Mouse (Mus musculus) adrenal gland, postnatal 14 days (tissue): Measurements from ENCODE around the gene Prrx1. TPM values are rescaled to one million over a fixed set of nuclear protein-coding genes. Genes with fewer than 3 reads are reported as not detected.

Experiments
- DNase-seq: peaks from one replicate; pipeline ENCODE4 v3.0.0; 2021; ENCODE audit warnings: mixed read lengths
- total RNA-seq: library from RNA; stranded (reverse); gene quantifications from 2 replicates; pipeline ENCODE4 v1.2.3, GENCODE M21; 2021

Gene Prrx1
- total RNA-seq, 1 experiment from 2014 or later = 11.2 TPM

- peak; percentile 67 for DNase-seq
Measured at GRCm38 (mm10) chr1:163311861-163312811, 1.4 kb downstream of the Prrx1 start.

GRCm38 (mm10) chr1:163311006-163311836 is 2.3 kb downstream of the Prrx1 start:
- no peak for DNase-seq

DNA sequence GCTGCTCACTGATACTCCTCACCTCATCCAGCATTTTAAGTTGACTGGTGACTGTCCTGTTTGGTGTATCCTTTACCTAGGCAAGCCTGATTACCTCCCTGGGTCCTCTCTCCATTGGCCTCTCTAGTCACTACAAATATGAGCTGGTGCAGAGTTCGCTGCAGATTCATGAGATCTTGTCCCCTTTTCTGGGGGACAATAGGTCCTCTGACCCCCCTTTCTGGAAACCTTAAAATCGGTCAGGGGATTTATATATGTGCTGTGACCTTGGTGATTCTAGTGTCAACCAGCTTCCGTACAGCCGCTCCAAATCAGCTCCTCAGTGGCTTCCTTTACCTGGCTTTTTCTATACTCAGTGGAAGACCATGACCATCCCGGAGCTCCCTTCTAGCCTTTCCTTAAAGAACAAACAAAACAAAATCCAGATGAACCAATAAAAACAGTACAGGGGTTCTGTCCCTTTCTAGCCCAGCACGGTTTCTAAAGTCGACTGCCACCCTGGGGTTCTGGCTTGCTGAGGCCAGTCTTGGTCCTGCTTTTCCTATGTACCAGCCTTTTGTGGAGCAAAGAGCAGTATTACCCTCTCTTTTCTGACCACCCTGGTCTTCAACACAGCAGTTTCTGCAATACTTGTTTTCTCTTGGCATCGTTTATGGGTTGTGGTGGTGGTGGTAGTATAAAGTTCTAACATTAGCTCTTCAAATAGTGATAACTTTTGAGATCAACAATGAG is 3.3 kb downstream of the Prrx1 start:
- no peak for DNase-seq

GRCm38 (mm10) chr1:163309466-163309865 is 4.0 kb downstream of the Prrx1 start:
- DNase-seq = no peak

GRCm38 (mm10) chr1:163308631-163309030 is 4.9 kb downstream of the Prrx1 start:
- no peak for DNase-seq

GRCm38 (mm10) chr1:163307706-163308105 is 5.8 kb downstream of the Prrx1 start:
- DNase-seq = no peak

DNA sequence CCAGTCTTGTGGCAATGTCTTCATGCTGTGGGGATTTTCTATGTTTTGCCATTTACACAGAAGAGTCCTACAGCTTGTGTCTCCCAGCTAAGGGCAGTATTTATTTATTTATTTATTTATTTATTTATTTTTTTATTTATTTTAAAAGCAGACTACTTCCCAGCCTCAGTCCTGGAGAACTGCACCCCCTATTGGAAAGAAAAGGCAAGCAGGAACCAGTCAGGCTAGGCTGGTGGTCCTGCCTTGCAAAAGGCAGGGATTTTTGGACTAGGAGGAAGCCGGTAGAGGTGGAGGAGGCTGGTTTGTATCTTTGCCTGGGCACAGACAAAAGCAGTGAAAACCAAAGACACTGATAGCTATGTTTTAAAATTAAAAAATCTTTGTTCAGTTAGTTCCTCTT is 7.6 kb downstream of the Prrx1 start:
- no peak for DNase-seq

GRCm38 (mm10) chr1:163304837-163305236 is 8.7 kb downstream of the Prrx1 start:
- no peak for DNase-seq

DNA sequence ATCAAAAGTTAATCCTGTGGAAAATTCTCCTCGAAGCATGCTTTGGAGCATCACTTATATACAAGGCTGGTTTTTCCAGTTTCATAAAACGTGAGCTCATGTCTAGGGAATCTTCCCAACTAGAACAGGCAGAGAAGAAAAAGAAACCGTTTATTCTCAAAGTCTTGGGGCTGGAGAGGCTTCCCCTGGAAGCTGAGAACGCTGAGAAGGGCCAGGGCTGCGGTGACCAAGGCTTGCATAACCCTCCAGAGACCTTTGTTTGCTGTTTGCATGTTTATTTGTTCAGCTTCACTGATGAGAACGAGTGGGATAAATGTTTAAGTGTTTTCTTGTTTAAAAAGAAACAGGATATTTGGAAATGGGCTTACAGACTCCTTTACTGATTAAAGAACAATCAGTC is 11.2 kb downstream of the Prrx1 start:
- no peak for DNase-seq

- no peak for DNase-seq
Measured at GRCm38 (mm10) chr1:163293152-163293551, 20.4 kb downstream of the Prrx1 start.

GRCm38 (mm10) chr1:163291925-163292324 is 21.6 kb downstream of the Prrx1 start:
- no peak for DNase-seq

DNA sequence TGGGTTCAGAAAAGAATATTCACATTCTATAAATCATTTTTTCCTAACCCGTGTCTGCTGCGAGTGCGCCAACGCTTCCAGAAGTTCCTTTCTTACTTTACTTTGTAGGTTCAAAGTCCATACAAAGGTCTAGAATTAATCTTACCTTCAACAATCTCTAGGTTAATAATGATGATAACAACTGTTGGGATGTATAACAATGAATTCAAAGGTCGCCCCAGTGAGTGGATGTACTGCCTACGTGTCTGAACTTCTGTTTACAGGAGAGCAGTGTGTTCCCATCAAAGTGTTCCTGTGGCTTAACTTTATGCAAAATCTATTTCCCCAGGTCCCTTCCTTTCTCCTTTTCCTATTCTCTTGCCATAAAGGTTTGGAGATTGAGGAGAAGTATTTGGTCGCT is 24.4 kb downstream of the Prrx1 start:
- DNase-seq = no peak

- no peak for DNase-seq
Measured at GRCm38 (mm10) chr1:163285539-163285938, 28.0 kb downstream of the Prrx1 start.

- no peak for DNase-seq
Measured at GRCm38 (mm10) chr1:163285136-163285535, 28.4 kb downstream of the Prrx1 start.

GRCm38 (mm10) chr1:163283980-163284635 is 29.4 kb downstream of the Prrx1 start:
- DNase-seq = no peak

- DNase-seq = no peak
Measured at GRCm38 (mm10) chr1:163281450-163282198, 31.9 kb downstream of the Prrx1 start.

- DNase-seq = no peak
Measured at GRCm38 (mm10) chr1:163280842-163281122, 32.7 kb downstream of the Prrx1 start.

- DNase-seq = no peak
Measured at GRCm38 (mm10) chr1:163280097-163280841, 33.2 kb downstream of the Prrx1 start.

DNA sequence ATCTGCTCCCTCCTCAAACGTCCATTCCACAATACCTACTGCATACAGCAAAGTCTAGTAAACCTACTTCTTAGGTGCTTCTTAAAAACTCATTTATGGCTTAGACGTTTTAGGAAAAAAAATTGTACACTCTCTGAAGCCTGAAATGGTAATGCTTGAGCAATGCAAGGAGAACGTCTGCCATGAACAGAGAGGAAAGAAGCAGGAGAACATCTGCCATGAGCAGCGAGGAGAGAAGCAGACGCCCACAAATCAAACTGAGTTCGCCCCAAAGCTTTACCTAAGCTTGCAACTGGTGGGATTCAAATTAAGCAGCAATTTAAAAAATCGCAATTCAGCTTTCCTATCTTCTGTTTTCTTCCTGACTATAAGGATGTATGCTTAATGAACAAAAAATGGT is 36.4 kb downstream of the Prrx1 start:
- DNase-seq = no peak

GRCm38 (mm10) chr1:163274919-163275318 is 38.6 kb downstream of the Prrx1 start:
- no peak for DNase-seq

DNA sequence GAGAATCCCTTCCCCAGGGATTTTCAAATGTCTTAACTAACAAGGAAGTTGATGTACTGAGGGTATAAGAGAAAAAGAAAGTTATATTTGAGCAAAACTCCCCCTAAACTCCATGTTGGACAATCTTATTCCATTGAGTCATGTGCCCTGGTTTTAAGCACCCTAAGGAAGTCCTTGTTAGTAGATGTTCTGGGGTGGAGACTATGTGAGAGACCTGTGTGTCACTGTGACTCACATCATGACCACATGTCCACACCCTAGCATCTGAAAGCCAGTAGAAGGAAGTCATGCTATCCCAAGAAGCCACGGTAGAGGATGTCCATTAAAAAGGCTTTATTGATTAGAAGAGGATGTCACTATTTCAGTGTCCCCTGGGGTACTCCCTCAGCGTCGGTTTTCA is 40.4 kb downstream of the Prrx1 start:
- no peak for DNase-seq
